Mouse (Mus musculus) ES-Bruce4 (cell line): Measurements from ENCODE around the gene Myo1g. TPM values are rescaled to one million over a fixed set of nuclear protein-coding genes. Genes with fewer than 3 reads are reported as not detected.

Experiments used
- H3K27ac ChIP-seq: 2 replicates; pipeline ENCODE4 v1.5.1; 2012; ENCODE audit warnings: low read length, inconsistent platforms; ENCODE audit not compliant: insufficient read depth
- H3K27me3 ChIP-seq: 2 replicates; pipeline ENCODE4 v1.6.1; 2012; ENCODE audit warnings: mild to moderate bottlenecking, low read length, inconsistent platforms; ENCODE audit not compliant: control insufficient read depth, poor library complexity, insufficient read depth, severe bottlenecking
- H3K36me3 ChIP-seq: 2 replicates; pipeline ENCODE4 v1.6.1; 2012; ENCODE audit warnings: inconsistent platforms, mild to moderate bottlenecking, low read length, moderate library complexity; ENCODE audit not compliant: control insufficient read depth, poor library complexity, insufficient read depth, severe bottlenecking
- H3K4me1 ChIP-seq: one replicate; pipeline ENCODE4 v1.8.1; 2011; ENCODE audit warnings: low read length; ENCODE audit not compliant: control insufficient read depth, insufficient read depth
- H3K4me3 ChIP-seq: 2 replicates; pipeline ENCODE4 v1.5.1; 2011; ENCODE audit warnings: low read depth, mild to moderate bottlenecking, low read length
- H3K9ac ChIP-seq: 2 replicates; pipeline ENCODE4 v1.6.1; 2012; ENCODE audit warnings: low read depth, mild to moderate bottlenecking, inconsistent platforms; ENCODE audit not compliant: poor library complexity, severe bottlenecking
- H3K9me3 ChIP-seq: replicated peaks from 2 replicates; pipeline ENCODE4 v1.6.1; 2012; ENCODE audit warnings: mild to moderate bottlenecking, low read length, inconsistent platforms; ENCODE audit not compliant: control insufficient read depth, poor library complexity, insufficient read depth, severe bottlenecking
- CTCF ChIP-seq: IDR thresholded peaks from one replicate; pipeline ENCODE4 v1.8.1; 2011; ENCODE audit warnings: low read depth, low read length
- EP300 ChIP-seq: IDR thresholded peaks from 2 replicates; pipeline ENCODE4 v1.6.1; 2011; ENCODE audit warnings: low read depth, low read length; ENCODE audit not compliant: insufficient read depth
- POLR2A ChIP-seq: IDR thresholded peaks from one replicate; pipeline ENCODE4 v1.8.1; 2011; ENCODE audit warnings: low read length; ENCODE audit not compliant: insufficient read depth
- polyA plus RNA-seq: library from polyadenylated mRNA; stranded (reverse); fragments of >200 nt; gene quantifications from 2 replicates; pipeline ENCODE4 v1.2.4, GENCODE M21; 2011; ENCODE audit warnings: low read depth; ENCODE audit not compliant: missing spikeins, insufficient read depth, insufficient read length

Myo1g gene
- polyA plus RNA-seq, 1 experiment = 0.36 TPM

DNA sequence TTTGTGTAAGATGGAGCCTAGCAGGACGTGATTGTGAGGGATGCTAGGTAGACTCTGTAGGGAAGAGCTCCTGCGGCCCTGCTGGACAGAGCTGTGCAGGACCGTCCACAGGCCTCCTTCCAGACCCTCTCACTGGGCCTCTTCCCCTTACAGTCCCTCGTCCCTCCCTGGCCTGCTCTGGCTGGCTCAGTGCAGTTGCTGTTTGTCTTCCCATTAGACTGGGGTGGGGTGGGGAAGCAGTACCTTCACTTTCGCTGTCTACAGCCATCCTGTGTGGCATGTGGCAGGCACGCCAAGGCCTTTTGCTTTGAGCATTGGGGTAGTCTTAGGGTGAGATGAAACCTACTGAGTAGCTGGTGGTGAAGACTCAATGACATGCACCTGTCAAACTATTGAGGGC lies 41.6 kb upstream of the Myo1g start:
- Histone ChIP-seq H3K27me3 (no peaks in the 10 kb centered on the region), H3K36me3 (no peaks in the 10 kb centered on the region), H3K4me3 (no peak overlapping the region), H3K9me3 (no peaks in the 10 kb centered on the region), H3K9ac (no peak overlapping the region), H3K4me1 (peaks cover 2% of the 10 kb centered on the region), H3K27ac (no peak overlapping the region)
- TF ChIP-seq EP300 = no peak
- TF ChIP-seq CTCF = no peak
- no peak for TF ChIP-seq POLR2A

GRCm38 (mm10) chr11:6561474-6561873 lies 40.7 kb upstream of the Myo1g start:
- Histone ChIP-seq H3K36me3 (no peaks in the 10 kb centered on the region), H3K4me1 (peaks cover 2% of the 10 kb centered on the region), H3K9me3 (no peaks in the 10 kb centered on the region), H3K27me3 (no peaks in the 10 kb centered on the region), H3K4me3 (no peak overlapping the region), H3K9ac (no peak overlapping the region), H3K27ac (no peak overlapping the region)
- no peak for TF ChIP-seq CTCF
- TF ChIP-seq POLR2A = no peak
- TF ChIP-seq EP300 = no peak

GRCm38 (mm10) chr11:6560655-6561360 lies 40.0 kb upstream of the Myo1g start:
- Histone ChIP-seq H3K9ac (no peak overlapping the region), H3K4me1 (peaks cover 2% of the 10 kb centered on the region), H3K27me3 (no peaks in the 10 kb centered on the region), H3K27ac (no peak overlapping the region), H3K4me3 (no peak overlapping the region), H3K36me3 (no peaks in the 10 kb centered on the region), H3K9me3 (no peaks in the 10 kb centered on the region)
- TF ChIP-seq POLR2A (no peak), CTCF (no peak), EP300 (no peak)

GRCm38 (mm10) chr11:6559996-6560395 lies 39.2 kb upstream of the Myo1g start:
- Histone ChIP-seq H3K9ac (no peak overlapping the region), H3K9me3 (no peaks in the 10 kb centered on the region), H3K27me3 (no peaks in the 10 kb centered on the region), H3K27ac (no peak overlapping the region), H3K4me1 (peaks cover 2% of the 10 kb centered on the region), H3K4me3 (no peak overlapping the region), H3K36me3 (no peaks in the 10 kb centered on the region)
- TF ChIP-seq EP300 (no peak), POLR2A (no peak), CTCF (no peak)

DNA sequence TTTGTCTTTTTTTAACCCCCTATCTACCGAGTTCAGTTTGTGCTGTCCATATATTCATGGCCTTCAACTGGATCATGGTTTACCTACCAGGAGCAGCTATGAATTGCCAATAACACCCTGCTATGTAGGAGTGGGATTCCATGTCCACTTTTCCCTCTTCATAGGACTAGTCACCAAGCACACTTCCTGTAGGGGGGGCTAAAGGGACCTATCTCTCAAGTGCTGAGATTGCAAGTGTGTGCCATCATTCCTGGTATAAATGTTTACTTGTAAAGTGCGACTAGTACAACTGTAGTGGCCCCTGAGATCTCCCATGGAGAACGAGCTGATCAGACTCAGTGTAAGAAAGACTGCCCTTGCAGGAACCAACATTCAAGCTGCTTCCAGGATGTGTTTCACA lies 37.5 kb upstream of the Myo1g start:
- Histone ChIP-seq H3K36me3 (no peaks in the 10 kb centered on the region), H3K4me1 (peaks cover 2% of the 10 kb centered on the region), H3K4me3 (no peak overlapping the region), H3K27me3 (no peaks in the 10 kb centered on the region), H3K27ac (no peak overlapping the region), H3K9ac (no peak overlapping the region), H3K9me3 (no peaks in the 10 kb centered on the region)
- no peak for TF ChIP-seq POLR2A
- TF ChIP-seq CTCF = no peak
- TF ChIP-seq EP300 = no peak

DNA sequence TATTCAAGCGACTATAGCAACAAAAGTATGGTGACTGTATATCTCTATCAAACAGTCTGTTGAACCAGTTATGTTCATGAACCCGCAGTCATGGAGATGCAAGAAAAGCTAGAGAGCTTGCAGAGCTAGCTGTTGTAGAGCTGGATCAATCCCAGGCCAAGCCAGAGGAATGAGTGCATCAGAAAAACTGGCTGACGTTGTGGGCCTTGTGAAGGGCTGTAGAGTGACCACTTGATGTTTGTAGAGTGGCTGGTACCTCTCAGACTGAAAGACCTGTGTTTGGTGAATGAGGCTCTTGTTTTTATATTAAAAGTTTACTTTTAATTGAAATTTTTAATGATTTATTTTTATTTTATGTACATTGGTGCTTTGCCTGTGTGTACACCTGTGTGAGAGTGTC lies 29.4 kb upstream of the Myo1g start:
- no peaks in the 10 kb centered on the region for H3K9me3 ChIP-seq
- peaks cover 2% of the 10 kb centered on the region for H3K4me1 ChIP-seq
- H3K4me3 ChIP-seq = no peak overlapping the region
- TF ChIP-seq EP300 = no peak
- TF ChIP-seq POLR2A = no peak
- TF ChIP-seq CTCF = no peak
- H3K27me3 ChIP-seq = no peaks in the 10 kb centered on the region
- H3K9ac ChIP-seq = no peak overlapping the region
- H3K27ac ChIP-seq = no peak overlapping the region
- peaks cover 9% of the 10 kb centered on the region; the same call in 1 of the 2 replicates for H3K36me3 ChIP-seq
